Mouse (Mus musculus): Measurements from ENCODE around the gene Cyth4. TPM values are rescaled to one million over a fixed set of nuclear protein-coding genes. Genes with fewer than 3 reads are reported as not detected.

Gene Cyth4
- total RNA-seq, 2 experiments from 2014 or later = 137 to 263 TPM

DNA sequence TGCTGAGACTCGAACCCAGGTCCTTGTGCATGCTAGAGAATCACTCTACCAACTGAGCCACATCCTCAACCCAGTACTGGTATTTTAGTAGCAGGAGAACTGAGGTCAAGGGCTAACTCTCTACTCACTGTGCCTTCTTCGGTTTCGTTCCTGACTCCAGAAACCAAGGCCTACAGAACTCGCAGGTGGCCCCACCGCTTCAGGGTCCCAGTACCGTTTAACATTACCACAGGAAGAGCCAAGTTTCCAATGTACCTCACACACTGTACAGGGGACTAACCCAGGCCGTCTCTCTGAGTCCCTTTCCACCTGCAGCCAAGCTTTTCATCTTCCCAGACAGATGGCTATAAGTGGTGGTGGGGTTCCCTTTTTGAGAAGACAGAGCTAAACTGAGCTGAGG lies 11.4 kb upstream of the Cyth4 start:
- no peak for ATAC-seq (ENCODE audit: poor library complexity, severe bottlenecking)

GRCm38 (mm10) chr15:78587050-78587994 lies 9.5 kb upstream of the Cyth4 start:
- peak; percentile 61 for ATAC-seq (ENCODE audit: poor library complexity, severe bottlenecking)

- no peak for ATAC-seq (ENCODE audit: poor library complexity, severe bottlenecking)
These were observed 8.8 kb upstream of the Cyth4 start for GRCm38 (mm10) chr15:78588049-78588448.

- peak; percentile 77 for ATAC-seq (ENCODE audit: poor library complexity, severe bottlenecking)
These were observed 7.9 kb upstream of the Cyth4 start for GRCm38 (mm10) chr15:78588900-78589299.

GRCm38 (mm10) chr15:78589936-78590335 lies 6.9 kb upstream of the Cyth4 start:
- no peak for ATAC-seq (ENCODE audit: poor library complexity, severe bottlenecking)

- no peak for ATAC-seq (ENCODE audit: poor library complexity, severe bottlenecking)
These were observed 6.1 kb upstream of the Cyth4 start for GRCm38 (mm10) chr15:78590785-78591184.

DNA sequence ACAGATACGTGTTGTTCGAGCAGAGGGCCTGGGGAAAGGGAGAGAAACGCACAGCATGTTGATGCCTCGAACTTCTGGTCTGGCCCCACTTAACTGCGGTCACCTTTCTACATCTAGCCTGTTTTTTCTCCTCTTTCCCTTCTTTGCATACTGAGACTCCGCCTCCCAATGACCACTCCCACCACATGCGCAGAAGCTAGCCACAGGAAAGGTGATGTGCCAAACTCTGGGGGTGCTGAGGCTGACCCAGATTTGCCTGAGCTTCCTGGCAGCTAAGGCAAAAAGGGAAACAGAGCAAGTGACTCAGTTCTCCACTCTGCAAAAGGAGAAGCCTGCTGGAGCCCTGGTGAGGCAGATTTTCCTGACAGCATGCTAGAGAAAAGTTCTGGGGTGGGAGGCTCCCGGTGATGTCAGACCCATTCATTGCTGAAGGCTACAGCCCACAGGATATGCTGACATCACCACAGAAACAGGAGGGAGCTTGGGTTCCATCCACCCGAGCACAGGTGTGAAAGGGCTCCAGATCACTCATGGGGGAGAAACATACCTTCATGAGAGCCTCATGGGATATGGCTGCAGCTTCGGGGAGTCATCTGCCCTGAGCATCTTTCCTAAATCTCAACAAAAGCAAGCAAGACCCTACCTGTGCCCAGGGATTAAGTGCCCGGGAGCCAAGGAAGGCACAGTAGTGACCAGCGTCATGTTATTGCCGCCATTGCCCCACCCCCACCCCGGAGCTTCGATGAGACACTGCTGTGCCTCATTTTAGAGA lies 5.0 kb upstream of the Cyth4 start:
- peak; percentile 64 for ATAC-seq (ENCODE audit: poor library complexity, severe bottlenecking)

DNA sequence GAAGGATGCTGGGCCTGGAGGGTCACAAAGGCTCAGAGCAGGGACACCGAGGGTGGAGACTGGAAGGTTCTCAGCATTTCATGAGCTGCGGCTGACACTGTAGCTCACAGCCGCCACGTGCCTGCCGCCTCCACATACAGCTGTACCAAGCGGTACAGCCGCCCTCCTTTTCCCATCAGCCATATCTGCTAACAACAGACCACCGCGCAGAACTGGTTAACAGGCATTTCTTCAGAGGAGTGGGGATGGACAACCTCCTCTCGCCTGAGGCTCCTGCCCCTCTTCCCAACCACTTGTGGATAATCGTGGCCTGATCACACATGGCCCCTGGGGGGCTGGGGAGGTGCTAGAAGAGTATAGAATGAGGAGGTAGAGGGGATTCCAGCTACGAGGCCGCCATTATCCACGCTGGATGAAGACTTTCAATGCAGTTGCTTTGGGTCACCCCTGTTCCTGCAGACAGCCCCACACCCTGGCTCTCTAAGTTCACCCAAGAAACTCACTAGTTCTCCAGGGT lies 4.3 kb upstream of the Cyth4 start:
- ATAC-seq (ENCODE audit: poor library complexity, severe bottlenecking) = no peak

DNA sequence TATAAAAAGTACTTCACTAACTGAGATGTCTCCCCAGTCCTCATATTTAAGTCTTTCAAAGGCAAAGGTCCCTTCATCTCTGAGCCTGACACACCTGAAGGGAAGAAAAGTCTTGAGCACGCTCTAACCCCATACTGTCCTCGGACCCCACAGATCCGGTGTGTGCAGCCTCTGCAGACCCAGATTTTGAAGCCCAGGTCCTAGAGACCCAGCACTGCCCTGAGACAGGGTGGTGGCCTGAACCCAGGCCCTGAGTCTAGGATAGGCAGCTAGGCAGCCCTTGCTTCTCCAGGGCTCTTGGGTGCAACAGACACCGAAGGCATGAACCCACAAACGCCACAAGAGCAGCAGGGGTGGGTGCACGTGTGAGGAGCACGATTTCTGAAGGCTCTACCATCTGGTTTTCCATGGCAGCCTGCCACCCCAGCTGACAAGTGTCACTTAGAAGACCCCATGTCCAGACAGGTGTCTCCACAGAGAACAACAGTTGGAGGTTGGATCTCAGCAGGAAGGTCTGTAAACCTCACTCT lies 2.9 kb upstream of the Cyth4 start:
- no peak for ATAC-seq (ENCODE audit: poor library complexity, severe bottlenecking)

- ATAC-seq (ENCODE audit: poor library complexity, severe bottlenecking) = no peak
These were observed 2.0 kb upstream of the Cyth4 start for GRCm38 (mm10) chr15:78594831-78595230.

GRCm38 (mm10) chr15:78595468-78595867 lies 1.4 kb upstream of the Cyth4 start:
- no peak for ATAC-seq (ENCODE audit: poor library complexity, severe bottlenecking)

- no peak for ATAC-seq (ENCODE audit: poor library complexity, severe bottlenecking)
These were observed 343 bp upstream of the Cyth4 start for GRCm38 (mm10) chr15:78596504-78596903.

GRCm38 (mm10) chr15:78597729-78598128 lies 882 bp downstream of the Cyth4 start:
- peak; percentile 64 for ATAC-seq (ENCODE audit: poor library complexity, severe bottlenecking)

DNA sequence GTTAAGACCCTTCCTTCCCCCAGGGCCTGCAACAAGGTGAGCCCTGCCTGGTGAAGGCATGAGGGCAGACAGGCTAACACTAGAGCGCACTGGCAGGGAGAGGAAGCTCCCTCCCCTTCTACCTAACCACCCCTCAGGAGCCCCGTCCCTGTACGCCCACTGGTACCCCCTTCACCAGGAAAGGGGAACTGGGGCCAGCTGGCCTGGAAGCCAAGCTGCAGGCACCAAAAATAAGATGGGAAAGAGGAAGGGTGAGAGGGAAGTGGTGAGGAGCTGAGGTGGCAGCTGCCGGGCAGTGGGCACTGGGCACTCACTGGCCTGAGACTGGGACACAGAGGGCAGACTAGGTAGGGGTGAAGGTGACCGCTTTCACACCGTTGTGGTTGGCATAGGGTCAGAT lies 2.3 kb downstream of the Cyth4 start:
- peak; percentile 67 for ATAC-seq (ENCODE audit: poor library complexity, severe bottlenecking)

DNA sequence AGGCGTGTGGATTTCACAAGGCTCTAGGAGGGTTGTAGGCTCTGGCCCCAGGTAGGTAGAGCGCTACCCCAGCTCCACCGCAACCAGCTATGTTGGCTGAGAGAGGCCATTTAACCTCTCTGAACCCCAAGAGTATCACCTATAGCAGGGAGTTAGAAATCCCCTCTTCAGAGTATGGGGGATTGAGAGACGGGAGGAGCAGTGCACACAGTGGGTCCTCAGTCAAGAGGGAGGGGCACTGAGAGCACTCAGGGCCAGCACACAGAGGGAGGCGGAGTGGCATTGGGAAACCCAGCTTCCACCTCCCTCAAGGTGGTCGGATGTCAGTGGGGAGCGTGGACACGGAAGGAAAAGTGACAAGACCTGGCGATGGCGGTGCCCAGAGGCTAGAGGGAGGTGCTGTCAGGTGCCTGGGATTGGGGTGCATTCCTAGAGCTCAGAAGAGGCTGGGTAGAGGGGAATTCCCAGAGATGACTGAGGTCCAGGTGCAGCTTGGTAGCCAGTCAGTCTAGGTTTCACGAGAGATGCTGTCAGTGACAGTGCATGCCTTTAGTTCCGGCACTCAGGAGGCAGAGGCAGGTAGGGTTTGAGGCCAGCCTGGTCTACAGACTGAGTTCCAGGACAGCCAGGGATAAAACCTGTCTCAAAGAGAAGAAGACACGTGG lies 2.8 kb downstream of the Cyth4 start:
- ATAC-seq (ENCODE audit: poor library complexity, severe bottlenecking) = no peak

GRCm38 (mm10) chr15:78601180-78601579 lies 4.3 kb downstream of the Cyth4 start:
- no peak for ATAC-seq (ENCODE audit: poor library complexity, severe bottlenecking)

DNA sequence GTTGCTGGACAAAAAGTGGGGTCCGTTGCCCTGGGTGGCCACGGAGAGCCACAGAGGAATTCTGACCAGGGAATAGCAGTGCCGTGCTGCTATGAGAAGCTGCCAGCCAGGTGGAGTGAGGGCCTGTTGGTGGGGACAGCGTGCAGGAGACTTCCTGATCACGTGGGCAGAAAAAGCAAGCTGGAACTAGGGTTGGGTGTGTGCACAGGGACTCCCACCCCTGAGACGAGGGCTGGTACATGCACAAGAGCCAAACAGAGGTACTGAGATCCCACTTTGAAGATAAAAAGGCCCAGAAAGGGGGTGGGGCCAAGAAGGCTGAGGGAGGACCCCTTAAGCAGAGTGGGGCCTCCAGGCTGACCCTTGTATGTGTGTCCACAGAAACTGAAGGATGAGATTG lies 7.4 kb downstream of the Cyth4 start:
- no peak for ATAC-seq (ENCODE audit: poor library complexity, severe bottlenecking)

DNA sequence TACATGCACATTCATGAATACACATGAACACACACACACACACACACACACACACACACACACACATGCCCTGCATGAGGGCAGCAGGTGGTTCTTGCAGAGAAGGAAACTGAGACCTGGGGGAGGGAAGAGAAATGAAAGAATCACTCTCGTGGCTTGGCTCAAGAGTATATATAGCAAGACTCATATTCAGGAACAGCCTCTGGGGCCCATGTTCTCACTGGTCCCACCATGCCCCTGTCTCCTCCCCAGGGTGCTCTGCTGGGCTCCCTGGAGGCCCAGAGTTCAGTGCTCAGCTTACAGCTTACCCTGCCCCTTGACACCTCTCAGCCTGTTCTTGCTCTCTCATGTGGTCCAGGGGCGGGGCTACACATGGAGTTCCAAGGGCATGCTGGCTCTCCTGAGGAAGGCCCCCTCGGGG lies 8.5 kb downstream of the Cyth4 start:
- ATAC-seq (ENCODE audit: poor library complexity, severe bottlenecking) = no peak

DNA sequence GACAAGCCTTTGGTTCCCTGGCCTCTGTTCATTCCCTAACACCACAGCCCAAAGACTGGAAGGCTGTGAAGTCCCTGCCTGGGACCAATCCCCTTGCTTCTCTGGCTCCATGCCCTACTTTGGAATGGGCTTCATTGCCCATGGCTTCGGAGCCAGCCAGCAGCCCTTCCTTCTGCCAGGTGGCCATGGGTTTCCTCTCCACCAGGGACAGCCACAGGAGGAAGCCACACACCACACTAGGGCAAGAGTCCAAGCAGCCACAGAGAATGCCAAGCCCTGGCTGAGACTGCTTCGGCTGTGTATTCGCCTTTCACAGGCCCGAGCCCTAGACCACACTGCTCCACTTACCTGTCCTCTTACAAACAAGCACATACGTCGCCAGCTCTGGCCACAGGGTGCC lies 9.2 kb downstream of the Cyth4 start:
- ATAC-seq (ENCODE audit: poor library complexity, severe bottlenecking) = no peak

DNA sequence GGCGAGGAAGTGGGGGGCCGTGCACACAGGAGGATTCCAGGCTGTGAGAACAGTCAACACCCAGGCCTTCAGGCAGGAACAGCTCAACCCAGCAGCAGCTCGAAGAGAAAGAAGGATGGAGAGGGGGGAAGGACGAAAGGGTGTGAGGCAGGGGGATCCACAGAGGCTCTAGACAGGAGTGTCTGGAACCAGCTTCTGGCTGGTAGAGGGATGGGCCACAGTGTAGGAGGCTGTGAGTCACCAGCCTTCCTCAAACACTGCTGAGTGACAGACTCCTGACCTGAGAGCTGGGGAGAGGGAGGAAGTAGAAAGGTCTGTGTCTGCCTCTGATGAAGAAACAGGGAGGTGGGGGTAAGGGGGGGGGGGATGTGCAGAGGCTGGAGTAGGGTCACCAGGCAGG lies 10.6 kb downstream of the Cyth4 start:
- ATAC-seq (ENCODE audit: poor library complexity, severe bottlenecking) = peak; percentile 95

All from megakaryocyte, adult 5-6 weeks (primary cell).